Mouse (Mus musculus): ENCODE data around the gene Flt1. TPM values are rescaled to one million over a fixed set of nuclear protein-coding genes. Genes with fewer than 3 reads are reported as not detected.
A peak's percentile ranks its signal among the peaks of the same experiment; 100 is the strongest.

Flt1 gene
- polyA plus RNA-seq, 1 experiment from 2014 or later = 3.9 TPM

- peaks cover 17% of the 10 kb centered on the region; the same call in 1 of the 2 replicates for H3K27me3 ChIP-seq (ENCODE audit: control insufficient read depth, insufficient read depth, low read length)
- WGBS = 41% methylated on average over 8 of the region's 8 CpGs
- no peak overlapping the region for H3K4me3 ChIP-seq (ENCODE audit: low read depth, low read length)
- H3K9me3 ChIP-seq (ENCODE audit: control insufficient read depth, low read length) = no peaks in the 10 kb centered on the region
- H3K36me3 ChIP-seq (ENCODE audit: control insufficient read depth, insufficient read depth, low read length) = no peaks in the 10 kb centered on the region
- H3K9ac ChIP-seq (ENCODE audit: low read length) = no peak overlapping the region
- TF ChIP-seq EP300 (optimal IDR thresholded peaks at IDR 0.05) (no peak), CTCF (IDR thresholded peaks at IDR 0.05; ENCODE audit: low read depth) (no peak)
- 0 out of 2 replicates have a peak, but pooled peaks cover 3% of the 10 kb centered on the region for H3K4me1 ChIP-seq (replicated peaks; ENCODE audit: control insufficient read depth, insufficient read depth)
- no peak for DNase-seq (ENCODE audit: low spot score)
- no peak for ATAC-seq (ENCODE audit: low FRiP score, low TSS enrichment)
- no peak overlapping the region for H3K4me2 ChIP-seq (replicated peaks; ENCODE audit: low read depth)
- no peak overlapping the region for H3K27ac ChIP-seq (replicated peaks)
These were observed 4.4 kb downstream of the Flt1 start for GRCm38 (mm10) chr5:147721438-147721837.

- WGBS = 79% methylated on average over 7 of the region's 7 CpGs
- no peak overlapping the region for H3K4me2 ChIP-seq (replicated peaks; ENCODE audit: low read depth)
- no peak for ATAC-seq (ENCODE audit: low FRiP score, low TSS enrichment)
- H3K27ac ChIP-seq (replicated peaks) = no peak overlapping the region
- H3K27me3 ChIP-seq (ENCODE audit: control insufficient read depth, insufficient read depth, low read length) = peaks cover 7% of the 10 kb centered on the region; the same call in 1 of the 2 replicates
- TF ChIP-seq EP300 (optimal IDR thresholded peaks at IDR 0.05) (no peak), CTCF (IDR thresholded peaks at IDR 0.05; ENCODE audit: low read depth) (no peak)
- no peak for DNase-seq (ENCODE audit: low spot score)
- H3K4me3 ChIP-seq (ENCODE audit: low read depth, low read length) = no peak overlapping the region
- H3K4me1 ChIP-seq (replicated peaks; ENCODE audit: control insufficient read depth, insufficient read depth) = no peaks in the 10 kb centered on the region
- H3K9ac ChIP-seq (ENCODE audit: low read length) = no peak overlapping the region
- H3K9me3 ChIP-seq (ENCODE audit: control insufficient read depth, low read length) = no peaks in the 10 kb centered on the region
- no peaks in the 10 kb centered on the region for H3K36me3 ChIP-seq (ENCODE audit: control insufficient read depth, insufficient read depth, low read length)
These were observed 7.5 kb downstream of the Flt1 start for GRCm38 (mm10) chr5:147718335-147718734.

GRCm38 (mm10) chr5:147716697-147717217 is 9.1 kb downstream of the Flt1 start:
- no peak overlapping the region for H3K4me3 ChIP-seq (ENCODE audit: low read depth, low read length)
- no peaks in the 10 kb centered on the region for H3K27me3 ChIP-seq (ENCODE audit: control insufficient read depth, insufficient read depth, low read length)
- no peak overlapping the region for H3K9ac ChIP-seq (ENCODE audit: low read length)
- H3K36me3 ChIP-seq (ENCODE audit: control insufficient read depth, insufficient read depth, low read length) = no peaks in the 10 kb centered on the region
- TF ChIP-seq EP300 (optimal IDR thresholded peaks at IDR 0.05) (no peak), CTCF (IDR thresholded peaks at IDR 0.05; ENCODE audit: low read depth) (peak; percentile 51)
- H3K4me1 ChIP-seq (replicated peaks; ENCODE audit: control insufficient read depth, insufficient read depth) = no peaks in the 10 kb centered on the region
- DNase-seq (ENCODE audit: low spot score) (no peak), ATAC-seq (ENCODE audit: low FRiP score, low TSS enrichment) (no peak)
- H3K9me3 ChIP-seq (ENCODE audit: control insufficient read depth, low read length) = no peaks in the 10 kb centered on the region
- WGBS = 73% methylated on average over 15 of the region's 15 CpGs
- H3K27ac ChIP-seq (replicated peaks) = no peak overlapping the region
- no peak overlapping the region for H3K4me2 ChIP-seq (replicated peaks; ENCODE audit: low read depth)

- H3K9me3 ChIP-seq (ENCODE audit: control insufficient read depth, low read length) = no peaks in the 10 kb centered on the region
- no peak for DNase-seq (ENCODE audit: low spot score)
- no peak overlapping the region for H3K27ac ChIP-seq (replicated peaks)
- no peaks in the 10 kb centered on the region for H3K27me3 ChIP-seq (ENCODE audit: control insufficient read depth, insufficient read depth, low read length)
- H3K36me3 ChIP-seq (ENCODE audit: control insufficient read depth, insufficient read depth, low read length) = no peaks in the 10 kb centered on the region
- no peak overlapping the region for H3K4me3 ChIP-seq (ENCODE audit: low read depth, low read length)
- H3K9ac ChIP-seq (ENCODE audit: low read length) = no peak overlapping the region
- H3K4me1 ChIP-seq (replicated peaks; ENCODE audit: control insufficient read depth, insufficient read depth) = no peaks in the 10 kb centered on the region
- no peak overlapping the region for H3K4me2 ChIP-seq (replicated peaks; ENCODE audit: low read depth)
- WGBS = 68% methylated on average over 9 of the region's 9 CpGs
- ATAC-seq (ENCODE audit: low FRiP score, low TSS enrichment) = no peak
- no peak for TF ChIP-seq EP300 (optimal IDR thresholded peaks at IDR 0.05)
- TF ChIP-seq CTCF (IDR thresholded peaks at IDR 0.05; ENCODE audit: low read depth) = no peak
These were observed 9.5 kb downstream of the Flt1 start for GRCm38 (mm10) chr5:147716276-147716675.

- no peak for TF ChIP-seq EP300 (optimal IDR thresholded peaks at IDR 0.05)
- TF ChIP-seq CTCF (IDR thresholded peaks at IDR 0.05; ENCODE audit: low read depth) = no peak
- ATAC-seq (ENCODE audit: low FRiP score, low TSS enrichment) (no peak), DNase-seq (ENCODE audit: low spot score) (no peak)
- Histone ChIP-seq H3K9me3 (ENCODE audit: control insufficient read depth, low read length) (no peaks in the 10 kb centered on the region), H3K4me1 (replicated peaks; ENCODE audit: control insufficient read depth, insufficient read depth) (no peaks in the 10 kb centered on the region), H3K27ac (replicated peaks) (no peak overlapping the region), H3K27me3 (ENCODE audit: control insufficient read depth, insufficient read depth, low read length) (no peaks in the 10 kb centered on the region), H3K9ac (ENCODE audit: low read length) (no peak overlapping the region), H3K4me2 (replicated peaks; ENCODE audit: low read depth) (no peak overlapping the region), H3K36me3 (ENCODE audit: control insufficient read depth, insufficient read depth, low read length) (no peaks in the 10 kb centered on the region), H3K4me3 (ENCODE audit: low read depth, low read length) (no peak overlapping the region)
- 67% methylated on average over 13 of the region's 13 CpGs for WGBS
These were observed 10.4 kb downstream of the Flt1 start for GRCm38 (mm10) chr5:147715391-147715790.

GRCm38 (mm10) chr5:147708500-147708899 is 17.3 kb downstream of the Flt1 start:
- 35% methylated on average over 4 of the region's 4 CpGs for WGBS
- DNase-seq (ENCODE audit: low spot score) = no peak
- no peak overlapping the region for H3K4me3 ChIP-seq (ENCODE audit: low read depth, low read length)
- no peaks in the 10 kb centered on the region for H3K4me1 ChIP-seq (replicated peaks; ENCODE audit: control insufficient read depth, insufficient read depth)
- no peak for ATAC-seq (ENCODE audit: low FRiP score, low TSS enrichment)
- no peak overlapping the region for H3K9ac ChIP-seq (ENCODE audit: low read length)
- no peak overlapping the region for H3K4me2 ChIP-seq (replicated peaks; ENCODE audit: low read depth)
- no peak overlapping the region for H3K27ac ChIP-seq (replicated peaks)
- no peaks in the 10 kb centered on the region for H3K9me3 ChIP-seq (ENCODE audit: control insufficient read depth, low read length)
- no peaks in the 10 kb centered on the region for H3K36me3 ChIP-seq (ENCODE audit: control insufficient read depth, insufficient read depth, low read length)
- H3K27me3 ChIP-seq (ENCODE audit: control insufficient read depth, insufficient read depth, low read length) = no peaks in the 10 kb centered on the region
- TF ChIP-seq EP300 (optimal IDR thresholded peaks at IDR 0.05) (no peak), CTCF (IDR thresholded peaks at IDR 0.05; ENCODE audit: low read depth) (no peak)

Data from stomach, postnatal 0 days (tissue).